Mouse (Mus musculus) ovary, postnatal 10 days (tissue): ENCODE data around the gene Bhlha15.
A peak's percentile ranks its signal among the peaks of the same experiment; 100 is the strongest.

Source experiments
- DNase-seq: peaks from one replicate; pipeline ENCODE4 v3.0.0; 2022; ENCODE audit warnings: low spot score

The Bhlha15 gene

DNA sequence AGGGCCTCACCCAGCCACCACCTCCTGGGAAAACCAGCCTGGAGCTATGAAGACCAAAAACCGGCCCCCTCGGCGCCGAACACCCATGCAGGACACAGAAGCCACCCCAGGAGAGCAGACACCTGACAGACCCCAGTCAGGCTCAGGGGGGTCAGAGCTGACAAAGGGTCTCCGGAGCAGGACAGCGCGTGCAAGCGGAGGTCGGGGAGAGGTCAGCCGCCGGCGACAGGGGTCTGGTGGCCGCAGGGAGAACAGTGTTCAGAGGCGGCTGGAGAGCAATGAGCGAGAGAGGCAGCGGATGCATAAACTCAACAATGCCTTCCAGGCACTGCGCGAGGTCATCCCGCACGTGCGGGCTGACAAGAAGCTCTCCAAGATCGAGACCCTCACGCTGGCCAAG, 940 bp downstream of the Bhlha15 start:
- DNase-seq: no peak

DNA sequence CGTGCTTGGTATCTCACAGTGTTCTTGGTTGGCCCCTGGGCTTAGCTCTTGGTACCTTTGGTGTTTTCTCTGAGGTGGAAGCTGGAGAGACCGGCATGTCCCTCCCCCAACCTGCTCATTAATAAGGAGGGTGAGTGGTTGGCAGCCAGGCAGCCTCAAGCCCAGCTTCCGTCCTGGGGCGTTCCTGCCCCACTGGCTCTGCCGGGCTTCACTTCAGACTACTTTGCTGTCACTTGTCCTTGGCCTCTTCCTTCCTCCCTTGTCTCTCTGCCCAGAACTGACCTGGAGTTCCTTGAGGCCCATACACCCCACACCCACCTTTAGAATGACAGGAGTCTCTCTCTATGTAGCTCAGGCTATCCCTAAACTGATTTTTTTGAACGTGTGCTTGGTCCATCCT, 2.6 kb downstream of the Bhlha15 start:
- no peak for DNase-seq

DNA sequence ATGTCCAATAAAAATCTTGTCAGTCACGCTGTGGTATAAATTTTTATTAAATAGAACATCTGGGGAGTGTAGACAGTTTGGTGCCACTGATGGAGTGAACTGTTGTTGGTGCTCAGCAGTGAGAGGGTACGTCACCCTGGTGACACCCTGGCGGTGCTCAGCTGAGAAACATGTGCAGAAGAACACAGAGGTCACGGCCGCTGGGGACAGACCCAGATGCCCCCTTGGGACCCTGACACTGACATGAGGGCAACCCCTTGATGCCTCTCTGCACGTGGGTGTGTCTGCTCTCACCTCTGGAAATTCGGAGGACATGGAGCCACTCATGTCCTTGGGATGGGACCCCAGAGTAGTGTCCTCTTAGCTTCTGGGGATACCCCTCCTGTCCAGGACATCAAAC, 4.3 kb downstream of the Bhlha15 start:
- DNase-seq: no peak

DNA sequence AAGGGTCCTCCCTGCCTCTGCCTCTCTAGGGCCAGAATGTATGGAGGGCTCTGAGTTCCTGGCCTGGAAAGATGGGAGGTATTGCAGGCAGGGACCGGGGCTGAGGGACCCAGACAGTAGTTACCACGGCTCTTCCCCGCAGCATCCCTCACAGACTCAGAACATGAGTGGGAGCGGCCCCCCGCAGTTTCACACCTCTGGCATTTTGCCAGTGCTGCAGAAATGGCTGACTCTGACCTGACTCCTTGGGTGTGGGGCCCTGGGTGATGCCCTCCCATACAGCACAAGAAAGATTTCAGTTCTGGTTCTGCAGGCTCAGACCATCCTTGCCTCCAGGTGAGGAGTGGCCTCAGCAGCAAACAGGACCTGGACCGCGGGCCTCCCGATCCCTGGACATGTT, 5.5 kb downstream of the Bhlha15 start:
- no peak for DNase-seq

DNA sequence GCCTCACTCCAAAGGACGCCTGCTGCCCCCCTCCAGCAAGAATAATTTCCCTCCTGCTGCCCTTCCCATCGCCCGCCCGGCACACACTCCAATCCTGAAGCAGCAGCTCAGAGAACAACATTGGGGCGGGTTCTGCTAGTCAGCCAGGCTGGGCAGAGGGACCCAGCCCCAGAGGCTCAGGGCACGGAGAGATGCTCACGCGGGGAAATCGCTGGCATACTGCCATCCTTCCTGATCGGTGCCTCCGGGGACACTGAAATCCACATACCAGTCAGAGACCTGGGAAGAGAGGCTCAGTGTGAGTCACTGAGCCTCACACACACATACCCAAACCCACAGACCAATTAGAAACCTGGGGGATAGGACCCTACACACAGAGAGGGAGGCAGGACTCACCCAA, 10.5 kb downstream of the Bhlha15 start:
- DNase-seq: no peak

DNA sequence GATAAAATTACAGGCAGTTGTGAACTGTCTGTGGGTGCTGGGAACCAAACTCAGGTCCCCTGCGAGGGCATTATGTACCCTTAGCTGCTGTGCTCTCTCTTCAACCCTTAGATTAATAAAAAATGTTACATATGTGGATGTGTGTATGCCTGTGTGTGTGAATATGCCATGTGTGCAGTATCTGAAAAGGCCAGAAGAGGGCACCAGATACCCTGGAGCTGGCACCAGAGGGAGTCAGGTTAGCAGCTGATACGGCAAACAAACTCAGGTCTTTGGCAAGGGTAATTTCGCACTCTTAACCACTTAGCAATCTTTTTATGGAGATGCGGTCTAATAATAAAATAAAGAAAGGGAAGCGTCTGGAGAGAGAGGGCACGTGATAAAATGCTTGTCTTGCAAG, 12.3 kb downstream of the Bhlha15 start:
- DNase-seq: no peak

DNA sequence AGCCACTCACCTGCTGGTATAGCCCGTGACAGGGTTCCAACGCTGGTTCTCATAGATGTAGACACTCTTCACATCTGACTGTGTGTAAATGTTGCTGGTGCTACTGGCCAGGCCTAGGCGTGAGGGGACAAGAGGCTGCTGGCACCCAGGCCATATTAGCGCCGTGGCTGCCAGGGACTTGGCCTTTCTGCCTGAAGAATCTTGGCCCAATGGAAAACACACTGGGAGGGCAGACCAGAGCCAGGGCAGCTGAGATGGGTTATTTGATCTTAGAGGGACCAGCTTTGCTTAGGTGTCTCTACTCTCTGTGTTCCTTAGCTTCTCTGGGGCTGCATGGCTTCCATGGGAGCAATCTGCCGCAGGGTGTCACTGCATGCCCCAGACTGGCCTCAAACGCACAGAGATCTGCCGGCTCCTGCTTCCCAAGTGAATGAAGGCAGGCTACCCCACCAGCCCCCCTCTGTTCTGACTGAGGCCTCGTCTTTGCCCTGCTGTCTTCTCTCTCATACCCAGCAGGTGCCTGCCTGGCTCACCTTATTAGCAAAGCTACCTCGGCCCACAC, 13.4 kb downstream of the Bhlha15 start:
- no peak for DNase-seq

DNA sequence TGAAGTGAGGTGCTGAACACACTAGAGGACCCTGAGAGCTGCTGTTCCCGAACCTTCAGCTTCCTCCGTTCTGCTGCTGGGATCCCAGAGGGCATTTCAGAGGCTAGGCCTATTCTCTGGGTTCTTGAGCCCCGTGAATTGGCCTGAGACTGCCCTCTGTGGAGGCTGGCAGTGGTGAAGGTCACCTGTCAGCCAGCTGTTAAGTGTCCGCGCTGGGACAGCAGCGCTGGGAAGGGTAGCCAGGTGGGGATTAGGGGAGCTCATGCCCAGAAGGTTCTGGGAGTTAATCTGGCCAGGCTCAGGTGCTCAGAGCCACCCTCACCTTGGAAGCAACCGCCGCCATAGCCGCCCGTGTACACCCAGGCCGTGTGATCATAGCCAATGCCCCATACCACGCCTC, 14.2 kb downstream of the Bhlha15 start:
- DNase-seq: no peak

DNA sequence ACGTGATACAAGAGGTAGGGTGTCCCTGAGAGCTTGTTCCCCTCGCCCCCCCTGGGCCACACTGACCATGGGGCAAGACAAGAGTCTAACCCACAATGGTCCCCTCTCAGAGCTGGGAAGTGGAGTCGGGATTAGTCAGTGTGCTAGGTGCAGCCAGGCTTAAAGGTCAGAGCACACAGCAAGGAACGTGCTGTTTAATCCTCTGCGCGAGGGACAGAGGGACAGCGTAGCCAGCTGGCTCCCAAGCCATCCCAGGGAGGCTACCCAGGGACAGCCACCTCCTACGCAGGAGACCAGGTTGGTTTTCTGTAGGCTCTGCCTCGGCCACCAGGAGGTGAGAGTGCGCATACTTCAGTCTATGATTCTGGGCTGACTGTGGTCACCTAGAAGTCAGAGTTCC, 14.8 kb downstream of the Bhlha15 start:
- no peak for DNase-seq

DNA sequence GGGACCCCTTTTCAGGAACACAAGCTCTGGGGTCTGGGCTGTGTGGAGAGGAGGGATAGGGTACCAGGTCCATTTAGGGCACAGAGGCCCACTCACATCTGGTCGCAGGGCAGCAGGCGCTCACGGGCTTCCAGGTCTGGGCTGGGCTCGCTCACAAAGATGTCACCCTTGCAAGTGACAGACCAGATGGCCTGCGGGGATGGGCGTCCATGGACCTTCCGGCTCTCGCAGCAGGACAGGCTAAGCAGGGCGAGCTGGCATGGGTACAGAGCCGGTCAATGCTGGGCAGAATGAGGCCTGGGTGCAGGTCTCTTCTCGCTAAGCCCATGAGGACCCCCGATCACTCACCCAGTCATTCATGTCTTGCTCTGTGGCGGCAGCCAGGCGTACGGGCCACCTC, 16.0 kb downstream of the Bhlha15 start:
- DNase-seq: no peak

DNA sequence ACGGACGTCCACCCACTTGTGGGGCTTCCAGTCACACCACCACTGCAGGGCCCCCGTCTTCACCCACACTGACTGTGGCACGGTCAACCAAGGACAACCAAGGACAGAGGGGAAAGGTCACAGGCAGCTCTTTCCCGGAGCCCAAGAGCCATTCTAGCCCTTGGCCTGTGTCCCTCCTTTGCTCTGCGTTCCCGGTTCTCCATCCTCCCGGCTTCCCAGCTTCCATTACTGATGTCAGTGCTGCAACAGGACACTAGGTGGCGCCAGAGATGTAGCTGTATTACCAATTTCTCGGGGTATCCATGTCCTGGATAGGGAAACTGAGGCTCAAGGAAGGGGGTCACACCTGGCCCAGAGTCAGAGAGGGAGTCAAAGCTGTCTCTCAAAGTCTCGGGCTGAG, 17.4 kb downstream of the Bhlha15 start:
- DNase-seq: no peak

DNA sequence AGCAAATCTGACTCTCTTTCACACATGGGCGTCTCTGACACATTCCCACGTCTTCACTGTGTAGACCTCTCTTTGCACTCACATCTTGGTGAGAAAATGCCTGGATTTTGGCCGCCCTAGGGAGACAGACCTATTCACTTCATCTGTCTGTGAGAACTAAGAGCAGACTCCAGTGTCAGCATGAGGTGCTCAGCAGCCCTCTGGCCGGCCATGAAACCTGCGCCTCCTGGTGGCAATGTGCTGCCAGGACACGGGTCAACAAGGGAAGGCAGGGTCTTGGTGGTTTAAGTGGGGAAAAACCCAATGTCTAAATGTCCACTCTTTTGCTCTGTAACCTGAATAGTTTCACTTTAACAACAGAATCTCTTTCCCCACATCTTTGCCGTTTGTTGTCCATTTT, 24.4 kb downstream of the Bhlha15 start:
- peak; percentile 22 for DNase-seq

DNA sequence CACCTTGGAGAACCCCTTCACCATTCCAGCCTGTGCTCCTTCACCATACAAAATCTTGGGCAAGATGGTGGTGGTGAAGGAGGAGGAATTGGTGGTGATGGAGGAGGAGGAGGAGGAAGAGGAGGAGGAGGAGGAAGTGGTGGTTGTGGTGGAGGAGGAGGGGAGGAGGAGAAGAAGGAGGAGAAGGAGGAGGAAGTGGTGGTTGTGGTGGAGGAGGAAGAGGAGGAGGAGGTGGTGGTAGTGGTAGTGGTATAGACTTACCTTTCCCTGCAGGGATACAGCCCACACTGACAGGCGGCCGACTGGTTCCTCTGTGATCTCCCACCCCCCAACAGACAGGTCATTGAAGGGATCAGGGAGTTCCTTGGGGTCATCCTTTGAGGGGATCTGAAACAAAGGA, 25.9 kb downstream of the Bhlha15 start:
- no peak for DNase-seq

DNA sequence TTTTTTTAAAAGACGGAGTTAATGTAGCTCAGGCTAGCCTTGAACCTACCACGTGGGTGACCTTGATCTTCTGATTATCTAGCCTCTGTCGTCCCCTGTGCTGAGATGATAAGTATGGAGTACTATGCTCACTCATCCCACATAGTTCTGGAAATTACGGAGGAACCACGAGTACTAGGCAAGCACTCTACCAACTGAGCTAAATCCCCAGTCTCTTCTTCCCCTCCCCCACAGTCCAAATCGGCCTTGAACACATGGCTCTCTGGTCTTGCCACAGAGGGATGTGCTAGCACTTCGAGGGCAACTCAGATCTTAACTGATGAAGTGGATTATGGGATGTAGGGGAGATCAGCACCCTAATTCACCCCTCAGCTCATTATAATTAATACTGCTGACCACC, 28.0 kb downstream of the Bhlha15 start:
- no peak for DNase-seq

DNA sequence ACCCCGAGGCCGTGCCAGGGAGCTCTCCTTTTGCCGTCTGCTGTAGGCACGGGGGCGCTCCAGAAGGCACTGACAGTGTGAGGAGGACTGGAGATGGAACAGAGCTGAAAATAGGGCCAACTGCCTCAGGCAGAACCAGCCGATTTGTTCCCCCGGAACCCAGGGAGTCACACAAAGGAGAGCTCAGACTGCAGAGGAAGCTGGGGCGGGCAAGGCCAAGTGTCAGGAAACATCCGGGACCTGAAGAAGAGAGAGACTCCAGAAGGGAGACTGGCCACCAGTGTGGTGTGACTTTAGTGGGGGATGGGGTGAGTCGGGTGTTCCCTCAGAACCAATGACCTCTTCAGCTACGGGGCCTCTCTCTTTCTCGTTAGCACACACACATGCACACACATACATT, 29.2 kb downstream of the Bhlha15 start:
- no peak for DNase-seq

DNA sequence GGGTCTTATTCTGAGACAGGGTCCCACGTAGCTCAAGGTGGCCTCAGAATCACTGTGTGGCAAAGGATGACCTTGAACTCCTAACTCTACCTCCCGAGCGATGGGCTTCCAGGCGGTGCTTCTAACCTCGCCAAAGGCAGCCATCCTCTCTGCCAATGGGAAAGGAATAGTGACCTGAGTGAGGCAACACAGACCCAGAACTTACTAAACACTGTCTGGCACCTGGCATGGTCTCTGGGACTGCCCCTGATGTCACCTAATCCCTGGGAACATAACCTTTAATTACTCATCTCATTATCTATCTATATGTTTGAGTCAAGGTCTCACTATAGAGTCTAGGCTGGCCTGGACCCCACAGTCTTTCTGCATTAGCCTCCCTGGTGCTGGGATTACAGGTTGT, 29.9 kb downstream of the Bhlha15 start:
- no peak for DNase-seq

DNA sequence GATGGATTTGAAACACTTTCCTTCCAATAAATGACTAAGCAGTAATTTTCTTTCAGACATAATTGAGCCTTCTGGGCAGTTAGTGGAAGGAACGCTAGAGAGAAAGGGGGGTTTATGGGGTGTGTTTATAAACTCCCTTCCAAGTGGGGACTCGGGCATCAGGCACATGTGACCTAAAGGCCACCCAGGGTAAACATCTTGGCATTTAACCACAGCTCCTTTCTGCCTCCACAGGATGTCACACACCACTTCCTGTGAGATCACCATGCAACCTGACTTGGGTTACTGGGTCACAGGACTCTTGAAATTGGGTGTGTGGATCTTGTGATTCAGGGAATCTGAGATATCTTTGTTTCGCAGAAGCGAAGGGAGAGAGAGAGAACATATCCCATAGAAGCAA, 31.2 kb downstream of the Bhlha15 start:
- no peak for DNase-seq

DNA sequence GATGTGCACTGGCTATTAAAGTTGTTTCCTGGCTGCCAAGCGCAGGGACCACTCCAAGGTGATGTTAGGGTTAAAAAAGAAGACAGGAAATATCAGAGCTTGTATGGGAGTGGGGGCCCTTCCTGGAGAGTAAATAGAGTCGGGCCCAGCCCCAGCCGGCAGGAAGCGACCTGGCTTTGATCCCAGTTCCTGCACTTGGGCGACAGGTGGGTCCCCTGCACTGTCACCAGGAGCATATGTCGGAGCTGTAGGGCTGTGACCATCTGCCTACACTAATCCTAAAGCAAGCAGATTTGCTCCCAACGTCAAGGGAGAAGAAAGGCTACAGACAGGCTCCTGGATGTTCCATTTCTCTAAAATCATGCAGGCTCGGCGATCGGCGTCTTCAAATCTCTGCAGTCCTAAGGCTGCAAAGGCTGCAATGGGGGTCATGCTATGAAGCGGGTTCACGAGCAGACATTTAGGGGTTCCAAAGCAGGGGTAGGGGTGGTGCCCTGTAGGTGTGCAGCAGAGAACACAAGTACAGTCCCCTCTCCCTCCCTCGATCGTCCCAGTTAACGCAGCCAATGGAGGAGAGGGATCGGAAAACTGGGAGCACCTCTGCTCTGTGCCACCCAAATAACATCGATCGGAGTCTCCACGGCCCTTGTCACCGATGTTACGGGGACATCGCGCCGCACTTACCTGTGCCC, 32.9 kb downstream of the Bhlha15 start:
- no peak for DNase-seq

DNA sequence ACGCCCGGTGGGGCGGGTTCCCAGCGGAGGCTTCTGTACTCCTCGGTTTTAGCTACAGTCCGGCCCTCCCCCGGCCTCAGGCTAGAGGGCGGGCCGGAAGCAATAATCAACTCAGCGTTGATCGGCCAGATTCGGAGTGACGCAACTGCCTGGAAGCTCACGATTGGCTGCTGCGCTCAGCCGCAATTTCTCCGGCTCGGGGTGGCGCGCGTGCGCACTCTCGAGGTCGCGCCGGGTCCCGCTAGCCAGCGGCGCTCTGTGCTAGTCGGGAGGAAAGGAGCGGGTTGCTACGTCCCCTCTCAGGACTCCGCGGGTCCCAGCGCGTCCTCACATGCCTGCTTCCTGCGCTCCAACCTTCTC, 33.4 kb downstream of the Bhlha15 start, which contains the start of gene Tecpr1:
TSS of gene Tecpr1 (minus strand) at position 113 of the 360 bp plus-strand sequence.
- DNase-seq: peak; percentile 85

DNA sequence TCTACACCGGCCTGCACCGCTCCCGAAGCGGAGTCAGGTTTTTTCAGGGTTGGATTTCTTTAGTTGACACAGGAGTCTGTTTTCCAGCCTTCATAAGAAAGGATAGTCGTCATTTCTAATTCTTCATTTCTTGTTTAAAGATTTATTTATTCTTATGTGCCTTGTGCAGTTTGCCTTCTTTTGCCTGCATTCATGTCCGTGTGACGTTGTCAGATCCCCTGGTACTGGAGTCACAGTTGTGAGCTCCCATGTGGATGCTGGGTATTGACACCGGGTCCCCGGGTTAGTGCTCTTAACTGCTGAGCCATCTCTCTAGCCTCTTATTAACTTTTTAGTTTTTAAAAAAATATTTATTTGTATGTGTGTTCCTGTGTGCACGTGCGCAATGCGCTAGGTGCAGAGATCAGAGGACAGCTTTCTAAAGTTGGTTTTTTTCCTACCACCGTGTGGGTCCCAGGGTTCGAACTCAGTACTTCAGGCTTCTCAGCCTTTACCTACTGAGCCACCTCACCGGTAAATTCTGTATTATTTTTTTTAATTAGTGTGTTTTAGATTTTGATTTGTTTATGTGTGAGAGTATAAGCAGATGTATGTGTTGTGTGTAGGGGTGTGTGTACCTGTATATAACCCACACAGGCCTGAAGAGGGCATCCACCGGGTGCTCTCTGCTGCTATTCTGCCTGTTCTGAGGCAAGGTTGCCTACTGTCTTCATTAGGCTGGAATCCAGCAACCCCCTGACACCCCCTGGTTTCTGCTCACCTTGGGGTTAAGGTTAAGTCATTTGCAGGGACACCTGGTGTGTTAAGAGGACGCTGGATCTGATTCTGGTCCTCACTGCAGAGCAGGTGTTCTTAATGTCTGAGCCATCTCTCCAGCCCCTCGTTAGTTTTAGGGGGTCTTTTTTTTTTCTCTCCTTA, 34.1 kb downstream of the Bhlha15 start:
- no peak for DNase-seq

DNA sequence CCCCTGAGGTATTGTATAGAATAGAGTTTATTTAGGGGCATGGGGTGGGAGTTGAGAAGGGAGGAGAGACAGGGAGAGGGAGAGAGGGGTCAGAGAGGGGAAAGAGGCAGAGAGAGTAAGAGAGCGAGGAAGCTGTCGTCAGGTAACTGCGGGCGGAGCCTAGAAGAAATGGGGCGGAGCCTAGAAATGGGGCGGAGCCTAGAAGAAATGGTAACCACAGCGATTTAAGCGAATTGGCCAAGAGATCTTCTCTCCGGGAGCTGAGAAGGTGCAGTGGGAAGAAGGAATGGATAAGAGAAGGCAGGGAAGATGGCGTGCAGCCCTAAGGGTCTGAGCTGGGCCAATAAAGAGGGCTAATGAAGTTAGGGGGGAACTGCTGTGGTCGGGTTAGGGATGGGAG, 36.1 kb downstream of the Bhlha15 start:
- no peak for DNase-seq

DNA sequence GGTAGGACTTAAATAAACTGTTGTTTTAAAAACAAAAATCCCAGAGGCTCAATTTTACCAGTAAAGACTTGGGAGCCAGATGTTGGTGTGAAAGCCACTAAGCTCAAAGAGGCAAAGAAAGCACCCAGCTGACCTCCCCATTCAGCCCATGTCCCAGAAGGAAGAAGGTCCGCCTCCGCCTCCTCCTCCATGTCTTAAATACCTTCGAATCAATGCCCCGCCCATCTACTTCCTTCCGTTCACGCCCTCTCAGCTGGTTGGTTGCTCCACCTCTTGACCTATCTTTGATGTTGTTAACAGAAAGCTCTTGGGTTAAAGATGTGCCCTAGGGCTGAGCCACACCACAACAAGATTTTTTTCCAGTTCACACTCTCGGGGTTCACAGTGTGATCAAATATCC, 40.1 kb downstream of the Bhlha15 start:
- DNase-seq: no peak

DNA sequence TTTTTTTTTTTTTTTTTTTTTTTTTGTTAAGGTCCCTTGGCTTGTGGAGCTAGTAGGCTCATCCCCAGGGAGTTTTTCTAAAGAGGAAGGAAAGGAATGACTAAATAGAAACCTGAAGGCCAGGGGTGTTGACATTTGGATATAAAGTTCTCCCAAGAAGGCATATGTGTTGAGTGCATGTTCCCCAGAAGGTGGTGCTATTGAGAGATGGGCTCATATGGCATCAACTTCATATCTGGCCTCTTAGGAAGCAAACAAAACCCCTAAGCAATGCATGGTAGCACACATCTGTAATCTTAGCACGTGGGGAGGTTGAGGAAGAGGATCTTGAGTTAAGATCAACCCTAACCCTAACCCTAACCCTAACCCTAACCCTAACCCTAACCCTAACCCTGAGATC, 41.3 kb downstream of the Bhlha15 start:
- no peak for DNase-seq
